Mouse (Mus musculus) cerebellum, adult 2 months (tissue): ENCODE measurements around the gene Gm20708. TPM values are rescaled to one million over a fixed set of nuclear protein-coding genes. Genes with fewer than 3 reads are reported as not detected.

ENCODE experiments used
- DNase-seq, 2 experiments: peaks; one replicate each; pipeline ENCODE4 v3.0.0; 2021
- H3K27ac ChIP-seq: fragments of 200-500 bp; 2 replicates; pipeline ENCODE4 v1.5.1; 2012; ENCODE audit warnings: low read length, control low read depth, inconsistent platforms; ENCODE audit not compliant: insufficient read depth
- H3K27me3 ChIP-seq: fragments of 200-500 bp; 2 replicates; pipeline ENCODE4 v1.6.1; 2012; ENCODE audit warnings: inconsistent platforms, mild to moderate bottlenecking, low read length, moderate library complexity; ENCODE audit not compliant: control insufficient read depth, insufficient read depth
- H3K4me1 ChIP-seq: fragments of 200-500 bp; 2 replicates; pipeline ENCODE4 v1.6.1; 2011; ENCODE audit warnings: low read length; ENCODE audit not compliant: control insufficient read depth, insufficient read depth
- H3K4me3 ChIP-seq: fragments of 200-500 bp; replicated peaks from 2 replicates; pipeline ENCODE3; 2011; ENCODE audit warnings: mild to moderate bottlenecking, low read depth, low read length, control low read depth; ENCODE audit not compliant: insufficient read depth
- CTCF ChIP-seq: fragments of 200-500 bp; IDR thresholded peaks from 2 replicates; pipeline ENCODE4 v1.5.1; 2011; ENCODE audit warnings: low read depth, mild to moderate bottlenecking, control low read depth, low read length, moderate library complexity, borderline replicate concordance; ENCODE audit not compliant: insufficient read depth
- POLR2A ChIP-seq: fragments of 200-500 bp; IDR thresholded peaks from 2 replicates; pipeline ENCODE4 v1.6.1; 2011; ENCODE audit warnings: low read length, control low read depth, borderline replicate concordance; ENCODE audit not compliant: insufficient read depth
- WGBS: fragments of 180-500 bp; shearing (Covaris S2); methylation state at CpG from one replicate; pipeline ENCODE4 v1.1.7; 2018; 5-methylcytosine and 5-hydroxymethylcytosine counted together
- polyA plus RNA-seq: library from polyadenylated mRNA; depleted of rRNA; stranded (reverse); fragments of >200 nt; gene quantifications from 2 replicates; pipeline ENCODE4 v1.2.3, GENCODE M21; 2012

The Gm20708 gene
- polyA plus RNA-seq, 1 experiment: 0.93 TPM

DNA sequence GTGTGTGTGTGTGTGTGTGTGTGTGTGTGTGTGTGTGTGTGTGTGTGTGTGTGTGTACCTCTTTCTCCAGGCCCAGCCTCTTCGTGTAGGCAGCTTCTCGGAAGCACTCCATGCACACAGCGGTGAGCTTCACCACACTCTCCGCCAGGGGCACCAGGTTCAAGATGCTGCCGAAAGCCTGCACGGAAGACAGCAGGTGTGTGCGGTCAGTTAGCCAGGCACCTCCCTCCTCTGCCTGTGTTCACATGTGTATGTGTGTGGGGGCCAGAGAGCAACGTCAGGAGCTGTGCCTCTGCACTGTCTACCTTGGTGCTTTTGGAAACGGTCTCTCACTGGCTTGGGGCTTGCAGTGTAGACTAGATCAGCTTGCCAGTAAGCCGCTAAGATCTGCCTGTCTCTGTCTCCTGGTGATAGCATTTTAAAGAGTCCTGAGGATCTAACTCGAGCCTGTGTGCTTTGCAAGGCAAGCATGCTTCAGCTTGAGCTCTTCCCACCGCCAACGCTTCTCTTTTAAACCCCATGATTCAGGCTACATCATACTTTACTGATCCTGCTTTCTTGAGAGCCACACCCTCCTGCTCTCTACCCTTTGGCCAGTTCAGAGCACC, 7.0 kb downstream of the Gm20708 start:
- TF ChIP-seq CTCF (no peak), POLR2A (no peak)
- WGBS: 86% methylated on average over 13 of the region's 13 CpGs

DNA sequence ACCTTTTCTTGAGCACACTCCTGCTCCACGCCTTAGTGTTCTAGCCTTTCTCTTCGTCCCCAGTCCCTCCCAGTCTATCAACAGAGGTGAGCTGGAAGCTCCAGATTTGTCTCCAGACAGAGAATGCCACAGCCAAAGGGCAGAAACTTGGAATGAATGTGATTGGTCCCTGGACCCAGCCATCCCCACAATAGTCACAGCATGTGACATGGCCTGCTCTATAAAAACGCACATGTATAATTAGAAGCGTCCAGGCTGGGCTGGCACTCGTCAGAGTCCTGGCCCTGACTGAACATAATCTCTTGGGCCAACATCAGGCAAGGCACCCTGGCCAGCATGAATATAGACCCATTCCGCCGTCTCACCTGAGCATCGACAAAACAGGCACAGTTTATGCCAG, 9.6 kb downstream of the Gm20708 start:
- DNase-seq: peak in 1 of 2 experiments; percentile 46
- 17% methylated on average over 8 of the region's 8 CpGs for WGBS
- Histone ChIP-seq H3K27me3 (no peaks in the 10 kb centered on the region), H3K4me3 (no peak overlapping the region), H3K4me1 (peaks cover 11% of the 10 kb centered on the region), H3K27ac (no peak overlapping the region)
- no peak for TF ChIP-seq POLR2A
- TF ChIP-seq CTCF: no peak

More for the DNA sequence above, 7.0 kb downstream of the Gm20708 start:
- Histone ChIP-seq H3K4me3 (no peak overlapping the region), H3K27ac (no peak overlapping the region), H3K4me1 (peaks cover 13% of the 10 kb centered on the region), H3K27me3 (no peaks in the 10 kb centered on the region)
- no peak for DNase-seq

DNA sequence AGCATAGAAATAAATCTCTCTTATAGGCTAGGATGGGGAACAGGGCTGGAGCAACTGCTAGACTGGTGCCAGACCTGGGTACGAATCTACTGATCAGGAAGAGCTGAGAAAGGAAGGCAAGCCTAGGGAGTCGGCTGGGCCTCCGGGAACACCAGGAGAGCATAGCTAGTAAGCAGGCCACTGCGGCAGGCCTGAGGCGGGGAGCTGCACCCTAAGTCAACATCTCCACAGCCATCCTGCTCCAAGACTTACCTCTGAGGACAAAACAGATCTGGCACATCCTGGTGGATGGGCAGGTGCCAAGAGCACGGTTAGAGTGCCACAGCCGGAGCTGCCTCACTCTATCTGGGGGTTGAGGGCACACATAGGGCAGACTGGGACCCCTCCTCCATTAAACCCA, 10.7 kb downstream of the Gm20708 start:
- no peak for DNase-seq
- Histone ChIP-seq H3K27ac (no peak overlapping the region), H3K4me3 (no peak overlapping the region), H3K27me3 (no peaks in the 10 kb centered on the region), H3K4me1 (peaks cover 11% of the 10 kb centered on the region)
- WGBS: 79% methylated on average over 7 of the region's 7 CpGs
- no peak for TF ChIP-seq POLR2A
- no peak for TF ChIP-seq CTCF

DNA sequence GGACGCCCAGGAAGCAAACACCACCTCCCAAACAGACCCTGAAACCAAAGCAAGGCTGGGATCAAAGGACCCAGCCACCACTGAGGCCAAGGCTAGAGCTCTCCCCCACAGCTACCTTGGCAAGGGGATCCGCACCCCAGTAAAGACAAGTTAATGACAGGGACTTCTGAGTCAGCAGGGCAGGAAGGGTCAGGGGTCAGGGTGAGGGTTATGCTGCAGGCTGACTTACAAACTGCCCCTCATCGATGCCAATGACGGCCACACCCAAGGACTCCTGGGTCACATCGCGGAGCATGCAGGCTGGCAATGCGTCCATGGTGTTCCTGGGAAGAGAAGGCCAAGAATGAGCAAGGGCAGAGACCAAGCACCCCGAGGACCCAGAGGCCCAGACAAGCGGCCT, 12.4 kb downstream of the Gm20708 start:
- 93% methylated on average over 9 of the region's 9 CpGs for WGBS
- Histone ChIP-seq H3K27ac (no peak overlapping the region), H3K27me3 (no peaks in the 10 kb centered on the region; the same call in 1 of the 2 replicates), H3K4me1 (peaks cover 17% of the 10 kb centered on the region), H3K4me3 (no peak overlapping the region)
- TF ChIP-seq POLR2A (no peak), CTCF (no peak)
- DNase-seq: no peak

DNA sequence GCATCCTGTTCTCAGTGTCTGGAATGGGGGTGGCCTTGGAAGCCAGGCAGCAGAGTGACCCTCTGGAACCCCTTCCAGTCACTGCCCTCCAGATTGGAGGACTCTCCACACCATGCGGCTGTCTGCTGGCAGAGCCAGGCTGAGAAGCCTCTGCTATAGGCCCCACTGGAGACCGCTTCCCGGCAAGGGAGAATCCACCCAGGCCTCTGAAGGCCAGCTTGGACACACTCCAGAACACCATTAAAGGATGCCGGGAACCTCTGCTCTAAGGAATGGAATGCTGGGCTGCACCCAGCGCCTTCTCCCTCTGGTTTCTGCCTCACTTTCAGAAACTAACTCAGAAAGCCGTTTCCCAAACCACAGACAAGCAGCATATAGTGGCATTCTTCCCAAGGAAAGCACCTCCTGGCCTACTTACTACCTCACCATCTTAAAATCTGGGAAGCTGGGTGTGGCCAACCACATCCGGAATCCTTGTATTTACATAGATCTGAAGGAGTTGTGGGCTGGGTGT, 13.3 kb downstream of the Gm20708 start:
- H3K27ac ChIP-seq: no peak overlapping the region
- DNase-seq: no peak
- H3K4me3 ChIP-seq: no peak overlapping the region
- peaks cover 17% of the 10 kb centered on the region for H3K4me1 ChIP-seq
- no peaks in the 10 kb centered on the region; the same call in 1 of the 2 replicates for H3K27me3 ChIP-seq
- TF ChIP-seq CTCF (no peak), POLR2A (no peak)
- WGBS: 82% methylated on average over 7 of the region's 7 CpGs

DNA sequence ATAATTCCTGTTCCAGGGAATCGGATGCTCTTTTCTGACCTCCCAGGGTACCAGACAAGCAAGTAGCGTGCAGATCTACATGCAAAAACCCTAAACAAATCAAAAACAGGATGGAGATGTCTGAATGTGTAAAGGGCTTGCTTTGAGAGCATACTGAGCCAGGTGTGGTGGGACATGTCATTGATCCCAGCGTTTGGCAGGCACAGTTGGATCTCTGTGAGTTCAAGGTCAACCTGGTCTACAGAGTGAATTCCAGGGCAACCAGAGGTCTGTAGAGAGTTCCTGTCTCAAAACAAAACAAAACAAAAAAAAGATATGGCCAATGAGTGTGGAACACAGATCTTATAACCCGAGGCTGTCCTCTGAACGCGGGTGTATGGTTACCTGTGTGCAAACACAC, 13.9 kb downstream of the Gm20708 start:
- Histone ChIP-seq H3K27ac (no peak overlapping the region), H3K4me3 (no peak overlapping the region), H3K4me1 (peaks cover 17% of the 10 kb centered on the region), H3K27me3 (no peaks in the 10 kb centered on the region; the same call in 1 of the 2 replicates)
- no peak for DNase-seq
- TF ChIP-seq CTCF (no peak), POLR2A (no peak)
- 95% methylated on average over 6 of the region's 6 CpGs for WGBS

DNA sequence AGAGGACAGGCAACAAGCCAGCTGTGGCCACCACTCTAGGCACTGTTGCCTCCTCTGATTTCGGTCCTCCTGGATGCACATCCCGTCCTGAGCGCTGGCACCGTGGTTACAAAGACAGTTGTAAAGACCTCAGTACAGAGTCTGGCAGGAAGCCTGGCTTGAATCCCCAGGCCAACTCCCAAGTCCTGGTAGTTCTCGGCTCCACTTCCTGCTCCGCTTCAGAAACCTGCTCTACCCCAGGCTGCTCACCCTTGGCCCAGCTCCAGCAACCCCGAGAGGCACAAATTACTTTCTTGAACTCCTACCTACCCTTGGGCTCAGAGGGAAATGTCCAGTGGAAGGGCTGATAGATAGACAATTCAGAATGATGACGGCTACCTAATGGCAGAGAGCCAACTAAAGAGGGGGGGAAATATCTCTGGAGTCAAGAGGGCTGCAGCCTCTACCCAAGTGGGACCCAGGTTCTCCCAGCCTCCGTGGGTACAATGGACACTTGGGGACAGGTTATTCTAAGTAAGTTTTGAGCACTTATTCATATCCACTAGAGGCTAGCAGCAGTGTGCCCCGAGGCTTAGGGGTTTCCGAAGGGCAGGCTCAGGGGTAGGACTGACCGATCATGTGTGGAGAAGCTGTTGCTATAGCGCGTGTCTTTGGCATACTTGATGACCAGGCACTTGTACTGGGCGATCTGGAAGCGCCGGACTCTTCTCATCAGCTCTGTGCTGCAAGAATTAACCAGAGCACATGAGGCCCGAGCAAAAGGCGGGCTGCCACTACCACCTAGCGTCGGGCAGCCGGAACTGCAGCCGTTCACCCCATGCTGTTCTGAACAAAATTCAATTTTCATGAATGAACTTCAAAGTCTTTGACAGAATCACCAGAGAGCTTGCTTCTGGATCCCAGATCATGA, 14.8 kb downstream of the Gm20708 start:
- WGBS: 4% methylated on average over 23 of the region's 23 CpGs
- no peaks in the 10 kb centered on the region; the same call in 1 of the 2 replicates for H3K27me3 ChIP-seq
- peaks cover 14% of the 10 kb centered on the region for H3K4me1 ChIP-seq
- peak; percentile 72 to 80 for DNase-seq
- TF ChIP-seq CTCF: peak; percentile 97
- no peak for TF ChIP-seq POLR2A
- H3K27ac ChIP-seq: no peak overlapping the region
- H3K4me3 ChIP-seq: no peak overlapping the region
